Mouse (Mus musculus): ENCODE measurements around the gene Efcc1.

- TF ChIP-seq GATA1 (IDR thresholded peaks at IDR 0.05; ENCODE audit: borderline replicate concordance, low read length): no peak
- no peak for TF ChIP-seq FLI1 (IDR thresholded peaks at IDR 0.05; ENCODE audit: low read length)
Measured at GRCm38 (mm10) chr6:87802462-87802861, 71.8 kb downstream of the Efcc1 start.
